Mouse (Mus musculus) forebrain, embryonic 10.5 days (tissue): ENCODE data around the gene Tbc1d24. TPM values are rescaled to one million over a fixed set of nuclear protein-coding genes. Genes with fewer than 3 reads are reported as not detected.

Source experiments
- DNase-seq: peaks from one replicate; pipeline ENCODE4 v3.0.0-alpha.2; 2017; ENCODE audit warnings: low spot score; ENCODE audit errors: extremely low spot score
- H3K27ac ChIP-seq: fragments of 300-500 bp; sonication (generic); 2 replicates; pipeline ENCODE4 v1.5.1; 2016; ENCODE audit warnings: mild to moderate bottlenecking
- H3K27me3 ChIP-seq: fragments of 300-500 bp; sonication (generic); 2 replicates; pipeline ENCODE4 v1.6.1; 2016; ENCODE audit warnings: mild to moderate bottlenecking; ENCODE audit not compliant: poor library complexity, severe bottlenecking
- H3K36me3 ChIP-seq: fragments of 300-500 bp; sonication (generic); replicated peaks from 2 replicates; pipeline ENCODE4 v1.6.1; 2016; ENCODE audit warnings: mild to moderate bottlenecking, moderate library complexity
- H3K4me1 ChIP-seq: fragments of 300-500 bp; sonication (generic); 2 replicates; pipeline ENCODE4 v1.6.1; 2016
- H3K4me3 ChIP-seq: fragments of 300-500 bp; sonication (generic); 2 replicates; pipeline ENCODE4 v1.5.1; 2016; ENCODE audit warnings: mild to moderate bottlenecking, moderate library complexity
- H3K9me3 ChIP-seq: fragments of 300-500 bp; sonication (generic); 2 replicates; pipeline ENCODE4 v1.6.1; 2016; ENCODE audit warnings: mild to moderate bottlenecking, moderate library complexity
- WGBS: fragments of 180-500 bp; shearing (Covaris S2); methylation state at CpG from one replicate; pipeline ENCODE4 v1.1.7; 2016; 5-methylcytosine and 5-hydroxymethylcytosine counted together
- polyA plus RNA-seq: library from polyadenylated mRNA; unstranded; fragments of >200 nt; fragmentation: Nextera tagmentation; extraction: Ambion mirVana; gene quantifications from 2 replicates; pipeline ENCODE4 v1.2.1, GENCODE M21; 2016

Gene Tbc1d24
- polyA plus RNA-seq, 1 experiment from 2014 or later, result 7.5 TPM

DNA sequence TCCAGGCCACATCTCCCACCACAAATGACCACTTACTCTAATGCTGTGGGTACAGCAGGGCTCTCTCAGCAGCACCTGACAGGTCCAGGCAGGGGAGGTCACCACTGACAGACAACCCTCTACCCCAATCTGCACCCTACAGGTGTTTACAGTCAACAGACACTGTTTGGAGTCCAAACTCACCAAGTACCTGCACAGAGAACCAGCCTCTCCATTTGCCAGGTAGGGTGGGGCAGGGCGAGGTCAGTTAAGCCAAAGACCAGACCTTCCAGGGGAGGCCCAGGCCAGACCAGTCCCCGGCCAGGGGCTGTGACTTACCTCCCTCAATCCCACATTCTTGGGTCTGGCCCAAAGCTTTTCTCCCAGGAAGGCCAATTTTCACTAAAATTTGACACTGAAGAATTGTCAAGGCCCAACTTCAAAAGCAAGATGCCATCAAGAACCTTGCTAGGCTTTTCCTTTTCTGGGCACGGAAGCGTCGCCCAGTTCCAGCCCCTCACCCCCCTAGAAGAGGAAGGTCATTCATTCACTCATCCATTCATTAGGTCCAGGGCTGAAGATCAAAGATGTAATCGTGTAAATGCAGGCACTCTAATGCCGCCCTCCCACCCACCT lies 37.4 kb downstream of the Tbc1d24 start:
- no peak for DNase-seq
- H3K36me3 ChIP-seq, result peaks cover 33% of the 10 kb centered on the region
- H3K4me3 ChIP-seq, result peak overlapping the region; percentile 96
- H3K9me3 ChIP-seq, result no peaks in the 10 kb centered on the region
- no peaks in the 10 kb centered on the region for H3K27me3 ChIP-seq
- peaks cover 26% of the 10 kb centered on the region for H3K4me1 ChIP-seq
- peak overlapping the region; percentile 98 for H3K27ac ChIP-seq
- WGBS, result 73% methylated on average over 7 of the region's 7 CpGs

DNA sequence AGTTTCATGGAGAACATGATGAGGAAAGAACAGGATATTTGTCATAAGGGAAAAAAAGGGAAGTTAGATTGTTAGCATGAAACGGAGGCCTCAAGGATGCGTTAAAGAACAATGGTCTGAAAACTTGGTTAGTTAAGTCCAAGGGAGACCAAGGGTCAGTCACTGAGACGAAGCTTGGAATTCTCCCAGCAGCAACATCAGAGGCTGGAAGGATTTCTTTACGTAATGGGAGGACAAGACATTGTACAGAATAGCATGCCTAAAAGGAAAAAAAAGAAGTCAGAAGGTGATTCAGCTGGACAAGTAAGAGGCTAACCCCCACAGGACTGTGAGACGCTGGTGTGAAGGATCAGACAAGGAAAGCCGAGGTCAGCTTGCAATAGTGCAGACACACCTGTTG lies 38.2 kb downstream of the Tbc1d24 start:
- H3K4me1 ChIP-seq, result peaks cover 35% of the 10 kb centered on the region
- no peaks in the 10 kb centered on the region for H3K9me3 ChIP-seq
- H3K36me3 ChIP-seq, result peaks cover 33% of the 10 kb centered on the region
- no peaks in the 10 kb centered on the region for H3K27me3 ChIP-seq
- WGBS, result 93% methylated on average over 6 of the region's 6 CpGs
- no peak overlapping the region for H3K27ac ChIP-seq
- DNase-seq, result no peak
- no peak overlapping the region for H3K4me3 ChIP-seq

DNA sequence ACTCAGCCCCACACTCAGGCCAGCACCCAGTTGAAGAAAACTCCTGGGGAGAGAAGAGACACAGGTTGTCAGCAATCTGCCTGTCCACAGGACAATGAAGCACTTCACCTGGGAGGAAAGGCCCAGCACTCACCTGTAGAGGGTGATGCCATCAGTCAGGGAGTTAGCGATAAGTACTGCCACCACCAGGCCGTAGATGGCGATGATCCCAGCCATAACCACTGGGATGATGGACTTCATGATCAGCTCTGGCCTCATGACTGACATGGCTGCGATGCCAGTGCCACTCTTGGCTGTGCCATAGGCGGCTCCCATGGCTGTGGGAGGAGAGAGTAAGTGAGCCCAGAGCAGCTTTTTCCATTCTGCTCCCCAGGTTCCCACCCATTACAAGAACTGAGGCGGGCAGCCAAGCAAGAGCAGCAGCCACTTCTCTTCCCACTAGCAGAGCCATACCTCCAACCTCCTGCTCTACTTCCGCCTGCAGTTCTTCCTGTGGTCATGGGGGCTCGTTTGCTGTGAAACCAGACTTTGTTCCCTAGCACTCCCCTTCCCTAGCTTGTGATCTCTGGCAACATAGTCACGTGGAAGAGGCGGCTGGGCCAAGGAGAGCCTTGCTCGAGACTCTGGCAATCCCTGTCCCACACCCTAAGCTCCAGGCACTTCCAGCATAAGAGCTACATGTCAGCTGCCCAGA lies 40.6 kb downstream of the Tbc1d24 start:
- H3K4me3 ChIP-seq, result 0 out of 2 replicates have a peak overlapping the region, but pooled peaks have one; percentile 16
- no peak for DNase-seq
- WGBS, result 88% methylated on average over 11 of the region's 11 CpGs

DNA sequence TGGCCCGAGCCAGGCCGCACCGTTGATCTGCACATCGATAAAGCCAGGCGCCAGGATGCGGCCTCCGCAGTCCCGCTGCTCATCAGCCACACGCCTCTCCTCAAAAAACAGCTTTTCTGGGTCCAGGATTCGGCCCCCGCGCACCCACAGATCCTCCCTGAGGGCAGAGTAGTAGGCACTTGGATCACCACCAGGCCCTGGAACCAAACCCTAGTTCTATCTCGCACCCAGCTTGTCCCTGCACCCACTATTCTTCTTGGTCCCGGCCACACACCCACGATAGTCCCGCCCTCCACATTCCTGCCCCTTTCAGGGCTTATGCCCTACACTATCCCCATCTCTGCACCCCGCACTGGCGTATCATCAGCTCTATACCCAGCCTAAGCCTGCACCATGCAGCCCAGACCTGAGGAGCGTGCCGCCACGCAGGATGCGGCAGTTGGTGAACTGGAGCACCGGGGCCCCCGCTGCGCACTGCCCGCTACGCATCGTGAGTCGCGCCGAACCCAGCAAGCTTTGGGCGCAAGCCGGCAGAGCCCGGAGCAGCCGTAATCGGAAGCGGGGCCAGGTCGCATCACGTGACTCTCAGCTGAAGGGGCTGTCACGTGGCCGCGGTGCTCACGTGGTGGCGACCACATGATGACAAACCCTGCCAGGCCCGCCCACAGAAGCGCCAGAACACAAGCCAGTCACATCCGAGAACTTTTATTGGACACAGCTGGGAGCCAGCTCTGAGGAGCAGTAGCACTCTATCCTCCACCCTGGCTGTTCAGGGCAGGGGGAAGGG lies 42.0 kb downstream of the Tbc1d24 start, which contains the start of gene Amdhd2:
Gene Amdhd2, minus strand, starts transcription at position 591 of the 787 bp plus-strand sequence.
- peak within 1 kb of the TSS; percentile 89 for H3K27ac ChIP-seq
- peak; percentile 98 for DNase-seq
- H3K4me1 ChIP-seq, result peaks cover 25% of the 10 kb centered on the region
- H3K36me3 ChIP-seq, result peaks cover 33% of the 10 kb centered on the region
- peak within 1 kb of the TSS; percentile 83 for H3K4me3 ChIP-seq
- 1% methylated on average over 47 of the region's 47 CpGs for whole genome bisulfite sequencing
- no peaks in the 10 kb centered on the region for H3K9me3 ChIP-seq
- no peaks in the 10 kb centered on the region for H3K27me3 ChIP-seq

More for the DNA sequence above, 40.6 kb downstream of the Tbc1d24 start:
- Histone ChIP-seq H3K9me3 (no peaks in the 10 kb centered on the region), H3K4me1 (peaks cover 28% of the 10 kb centered on the region), H3K27me3 (no peaks in the 10 kb centered on the region), H3K36me3 (peaks cover 33% of the 10 kb centered on the region), H3K27ac (no peak overlapping the region)

DNA sequence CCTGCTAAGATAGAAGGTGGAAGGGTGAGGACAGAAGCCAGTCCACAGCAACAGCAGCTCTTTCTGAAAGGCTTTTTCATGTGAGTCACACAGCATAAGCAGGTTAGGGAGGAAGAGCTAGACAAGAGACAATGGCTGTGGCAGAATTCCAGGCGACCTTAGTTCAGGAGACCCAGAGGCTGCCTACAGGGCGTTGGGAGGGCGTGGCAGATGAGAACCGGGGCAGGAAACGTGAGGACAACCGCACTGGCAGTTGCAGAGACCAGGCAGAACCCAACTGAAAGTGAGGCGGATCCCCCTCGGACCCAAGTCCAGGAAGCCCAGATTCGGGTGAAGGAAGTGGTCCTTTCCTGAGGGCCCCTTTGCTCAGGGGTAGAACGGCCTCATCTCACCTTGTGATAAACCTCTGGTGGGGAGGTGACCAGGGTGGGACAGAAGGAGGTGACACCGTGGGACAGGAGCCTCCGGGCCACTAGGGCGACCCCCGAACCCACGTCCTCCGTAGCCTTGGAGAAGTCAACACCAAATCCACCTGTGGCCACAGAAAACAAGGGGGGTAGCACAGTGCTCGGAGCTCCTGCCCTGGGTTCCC lies 42.7 kb downstream of the Tbc1d24 start:
- no peaks in the 10 kb centered on the region for H3K27me3 ChIP-seq
- WGBS, result 34% methylated on average over 17 of the region's 17 CpGs
- H3K9me3 ChIP-seq, result no peaks in the 10 kb centered on the region
- DNase-seq, result no peak
- peak overlapping the region; percentile 83 for H3K4me3 ChIP-seq
- peaks cover 18% of the 10 kb centered on the region for H3K4me1 ChIP-seq
- peaks cover 34% of the 10 kb centered on the region for H3K36me3 ChIP-seq
- peak overlapping the region; percentile 89 for H3K27ac ChIP-seq

DNA sequence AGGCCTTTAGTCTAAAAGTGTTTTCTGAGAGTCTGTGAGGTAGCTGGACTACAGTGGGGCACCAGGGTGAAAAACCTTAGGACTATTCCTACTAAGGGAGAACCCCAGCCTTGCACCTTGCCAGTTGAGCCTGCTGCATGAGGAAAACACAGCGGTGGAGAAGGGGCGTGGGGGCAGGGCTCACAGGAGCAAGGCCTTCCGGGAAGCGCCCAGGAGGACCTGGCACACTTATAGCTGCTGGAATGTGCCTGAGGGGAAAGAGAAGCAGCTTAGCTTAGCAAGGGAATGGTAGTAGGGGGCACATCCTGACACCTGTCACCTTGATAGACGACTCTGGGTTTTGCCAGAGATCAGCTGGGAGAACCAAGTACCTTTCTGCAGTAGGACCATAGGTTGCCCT lies 43.9 kb downstream of the Tbc1d24 start:
- Histone ChIP-seq H3K27me3 (no peaks in the 10 kb centered on the region), H3K4me3 (no peak overlapping the region), H3K4me1 (peaks cover 14% of the 10 kb centered on the region), H3K9me3 (no peaks in the 10 kb centered on the region), H3K36me3 (peaks cover 30% of the 10 kb centered on the region), H3K27ac (no peak overlapping the region)
- no peak for DNase-seq
- 86% methylated on average over 5 of the region's 5 CpGs for whole genome bisulfite sequencing

DNA sequence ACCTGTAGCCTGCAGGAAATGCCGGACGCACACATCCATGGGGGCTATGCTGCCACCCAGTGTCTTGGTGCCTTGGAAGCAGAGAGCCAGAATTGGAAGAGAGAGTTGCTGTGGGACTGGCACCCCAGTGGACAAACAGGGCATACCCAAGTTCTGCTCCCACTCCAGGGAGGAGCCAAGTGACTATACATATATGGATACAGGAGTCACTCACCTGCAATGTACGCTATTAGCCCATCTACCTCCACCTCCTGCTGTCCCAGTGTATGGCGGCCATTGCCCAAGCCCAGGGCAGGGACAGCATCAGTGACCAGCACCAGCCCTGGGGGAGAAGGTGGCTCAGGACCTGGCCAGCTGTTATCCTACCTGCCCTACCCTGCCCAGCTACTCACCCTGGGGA lies 47.8 kb downstream of the Tbc1d24 start:
- no peak for DNase-seq
- peaks cover 6% of the 10 kb centered on the region for H3K4me1 ChIP-seq
- peaks cover 31% of the 10 kb centered on the region for H3K36me3 ChIP-seq
- no peaks in the 10 kb centered on the region for H3K9me3 ChIP-seq
- H3K27me3 ChIP-seq, result no peaks in the 10 kb centered on the region
- H3K27ac ChIP-seq, result no peak overlapping the region
- H3K4me3 ChIP-seq, result no peak overlapping the region
- WGBS, result 95% methylated on average over 4 of the region's 4 CpGs

DNA sequence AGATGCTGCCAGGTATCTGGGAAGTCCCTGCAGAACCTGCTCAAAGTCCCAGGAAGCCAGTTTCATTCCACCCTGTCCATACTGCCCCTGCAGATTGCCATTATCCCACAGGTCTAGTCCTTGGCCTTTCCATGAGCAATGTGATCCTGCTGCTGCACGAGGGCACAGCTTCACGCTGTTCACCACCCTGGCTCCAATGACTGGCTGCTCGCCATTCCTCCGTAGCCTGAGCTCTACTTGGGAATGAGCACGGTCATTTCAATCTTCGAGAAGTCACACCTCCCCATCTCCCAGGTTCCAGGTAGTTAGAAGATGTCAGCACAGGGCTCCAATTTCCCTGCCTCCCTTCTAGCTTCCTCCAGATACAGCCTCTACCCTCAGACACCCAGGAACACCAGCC lies 48.2 kb downstream of the Tbc1d24 start:
- no peak for DNase-seq
- H3K27ac ChIP-seq, result no peak overlapping the region
- 94% methylated on average over 6 of the region's 6 CpGs for WGBS
- peaks cover 31% of the 10 kb centered on the region for H3K36me3 ChIP-seq
- H3K9me3 ChIP-seq, result no peaks in the 10 kb centered on the region
- peaks cover 6% of the 10 kb centered on the region for H3K4me1 ChIP-seq
- H3K4me3 ChIP-seq, result no peak overlapping the region
- no peaks in the 10 kb centered on the region for H3K27me3 ChIP-seq

DNA sequence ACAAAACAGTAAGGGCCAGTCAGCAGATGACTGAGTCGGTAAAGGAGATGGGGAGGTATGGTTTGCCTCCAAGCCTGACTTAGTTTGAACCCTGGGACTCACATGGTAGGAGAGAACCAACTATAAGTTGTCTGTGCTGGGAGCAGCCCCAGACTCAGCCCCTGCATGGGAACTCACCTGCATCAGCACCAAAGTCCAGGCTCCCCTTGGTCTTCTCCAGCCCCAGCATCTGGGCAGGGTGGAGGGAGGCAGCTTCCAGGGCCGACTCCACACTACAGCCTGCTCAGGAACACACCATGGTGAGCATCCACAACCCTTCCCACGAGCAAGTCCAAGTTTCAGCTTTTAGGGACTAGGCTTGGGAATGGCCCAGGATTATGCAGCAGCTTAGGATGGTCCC lies 49.0 kb downstream of the Tbc1d24 start:
- no peaks in the 10 kb centered on the region for H3K27me3 ChIP-seq
- DNase-seq, result no peak

DNA sequence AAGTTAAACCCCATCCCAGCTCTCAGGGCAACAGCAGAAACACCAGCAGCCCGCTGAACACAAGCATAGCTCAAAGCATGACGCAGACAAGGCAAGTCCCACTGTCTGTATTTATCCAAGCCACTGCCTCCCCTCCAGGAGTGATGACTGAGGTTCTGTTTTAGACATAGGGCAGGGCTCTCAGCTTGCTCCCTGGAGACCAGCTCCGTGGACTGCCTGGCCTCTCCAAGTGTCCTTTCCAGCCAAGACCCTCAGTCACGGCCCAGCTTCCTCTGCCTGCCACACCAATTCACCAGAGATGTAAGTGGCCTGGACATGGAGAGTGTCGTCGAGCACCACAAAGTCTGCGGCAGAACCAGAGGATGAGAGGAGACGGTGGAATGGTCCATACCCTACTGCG lies 49.6 kb downstream of the Tbc1d24 start:
- no peaks in the 10 kb centered on the region for H3K27me3 ChIP-seq
- WGBS, result 93% methylated on average over 9 of the region's 9 CpGs
- peaks cover 11% of the 10 kb centered on the region for H3K4me1 ChIP-seq
- DNase-seq, result no peak
- no peaks in the 10 kb centered on the region for H3K9me3 ChIP-seq
- H3K27ac ChIP-seq, result no peak overlapping the region
- H3K36me3 ChIP-seq, result peaks cover 31% of the 10 kb centered on the region
- H3K4me3 ChIP-seq, result no peak overlapping the region

More for the DNA sequence above, 49.0 kb downstream of the Tbc1d24 start:
- Histone ChIP-seq H3K9me3 (no peaks in the 10 kb centered on the region), H3K36me3 (peaks cover 31% of the 10 kb centered on the region), H3K4me1 (peaks cover 11% of the 10 kb centered on the region), H3K27ac (no peak overlapping the region), H3K4me3 (no peak overlapping the region)
- WGBS, result 80% methylated on average over 3 of the region's 3 CpGs

DNA sequence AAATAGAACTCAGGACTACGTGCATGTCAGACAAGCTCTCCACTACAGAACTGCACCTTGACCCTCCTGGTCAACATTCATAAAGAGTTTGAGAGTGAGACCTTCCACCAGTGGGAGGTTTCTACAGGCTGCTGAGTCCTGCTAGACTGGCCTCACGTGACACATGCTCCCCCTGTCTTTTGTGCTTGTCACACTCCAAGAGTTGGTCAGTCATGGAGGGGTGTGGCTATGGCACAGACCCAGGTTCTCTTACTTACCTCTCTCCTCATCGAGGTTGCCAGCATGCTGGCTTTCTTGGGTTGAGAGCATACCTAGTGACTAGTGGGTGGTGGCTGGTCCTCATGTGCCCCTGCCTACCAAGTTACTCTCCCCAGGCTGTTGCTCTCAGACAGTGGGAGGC lies 50.9 kb downstream of the Tbc1d24 start:
- 81% methylated on average over 3 of the region's 3 CpGs for WGBS
- H3K4me3 ChIP-seq, result no peak overlapping the region
- peaks cover 31% of the 10 kb centered on the region for H3K36me3 ChIP-seq
- no peaks in the 10 kb centered on the region for H3K27me3 ChIP-seq
- no peak overlapping the region for H3K27ac ChIP-seq
- H3K4me1 ChIP-seq, result peaks cover 11% of the 10 kb centered on the region
- no peaks in the 10 kb centered on the region for H3K9me3 ChIP-seq
- no peak for DNase-seq

DNA sequence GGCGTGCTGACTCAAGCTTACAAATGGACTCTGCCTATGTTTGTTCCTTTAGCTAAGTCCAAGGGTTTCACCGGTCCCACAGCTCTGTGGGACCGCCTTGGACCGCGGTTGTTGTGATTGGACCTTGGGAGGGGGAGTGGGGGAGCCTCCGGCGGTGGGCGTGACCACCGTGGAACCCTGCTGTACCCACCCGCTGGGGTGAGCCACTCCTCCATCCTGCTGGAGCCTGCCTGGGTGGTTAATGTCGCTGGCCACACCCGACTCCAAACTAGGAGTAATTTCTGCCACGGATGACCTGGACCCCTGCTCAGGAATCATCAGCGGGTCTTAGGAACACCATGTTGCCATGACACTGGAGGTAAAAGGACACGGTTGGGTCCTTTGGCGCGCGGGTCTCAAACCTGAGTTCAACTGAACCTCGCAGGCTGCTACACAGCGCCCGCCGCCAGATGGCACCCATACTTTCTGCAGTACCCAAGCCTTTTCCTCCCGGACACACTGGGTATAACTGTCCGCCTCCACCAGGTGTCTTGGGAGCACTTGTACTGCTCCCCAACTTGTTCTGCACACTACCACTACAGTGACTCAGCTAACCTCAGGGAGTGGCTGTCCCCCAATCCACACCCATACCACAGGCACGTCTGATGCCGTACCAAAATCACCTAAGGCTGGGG lies 53.3 kb downstream of the Tbc1d24 start:
- DNase-seq, result peak; percentile 79
- H3K4me3 ChIP-seq, result peak overlapping the region; percentile 53
- no peaks in the 10 kb centered on the region for H3K27me3 ChIP-seq
- no peaks in the 10 kb centered on the region for H3K9me3 ChIP-seq
- H3K27ac ChIP-seq, result peak overlapping the region; percentile 30; the same call in 1 of the 2 replicates
- peaks cover 20% of the 10 kb centered on the region for H3K36me3 ChIP-seq
- peaks cover 11% of the 10 kb centered on the region for H3K4me1 ChIP-seq
- WGBS, result 2% methylated on average over 26 of the region's 26 CpGs
